Mouse (Mus musculus) urinary bladder, postnatal 4 days (tissue): ENCODE results near the gene Olfr38.
A peak's percentile ranks its signal among the peaks of the same experiment; 100 is the strongest.

Experiments
- DNase-seq, 2 experiments: peaks; one replicate each; pipeline ENCODE4 v3.0.0; 2021 to 2022; ENCODE audit warnings: low spot score in 2 of 2

Olfr38 gene

GRCm38 (mm10) chr6:42756104-42756503 lies at the start of gene Olfr38:
Gene Olfr38, plus strand, starts transcription at chr6:42756404.
- no peak for DNase-seq

DNA sequence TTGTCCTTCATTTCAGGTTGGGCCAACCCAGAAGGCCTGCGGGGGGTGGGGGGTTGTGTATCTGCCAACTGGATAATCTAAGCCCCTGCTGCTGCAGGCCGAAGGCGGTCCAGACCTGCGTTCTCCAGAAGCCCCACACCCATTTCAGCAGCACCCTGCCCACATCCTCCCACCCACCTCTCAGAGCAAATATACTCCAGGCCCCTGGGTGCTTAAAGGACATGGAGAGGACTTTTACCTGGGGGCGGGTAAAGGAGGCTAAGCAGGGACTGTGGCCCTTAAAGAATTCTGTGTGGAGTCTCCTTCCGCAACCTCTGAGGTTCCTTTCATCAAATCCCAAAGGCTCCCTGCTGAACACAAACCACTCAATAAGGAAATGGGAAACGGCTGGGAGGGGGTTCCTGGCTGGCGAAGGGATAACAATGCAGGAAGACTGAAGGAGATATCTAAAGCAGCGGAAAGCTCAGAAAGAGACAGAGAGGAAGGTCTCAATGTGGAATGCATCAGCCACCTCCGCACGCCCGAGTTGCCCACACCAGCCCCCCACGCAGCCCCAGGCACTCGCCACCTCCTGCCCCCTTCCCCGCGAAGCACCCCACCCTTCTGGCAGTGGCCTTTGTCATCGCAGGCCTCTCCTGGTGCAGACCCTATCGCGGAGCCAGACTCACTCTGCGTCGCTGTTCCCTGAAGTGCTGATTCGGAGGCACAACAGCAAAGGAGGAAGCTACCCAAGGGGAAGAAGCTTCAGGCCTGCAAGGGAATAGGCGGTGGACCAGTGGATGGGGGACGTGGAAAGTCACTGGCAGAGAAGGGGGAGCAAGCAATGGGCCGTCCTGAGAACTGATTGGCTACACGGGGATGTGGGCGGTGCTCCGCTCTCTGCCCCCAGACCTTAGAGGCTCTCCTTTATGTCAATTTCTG lies 46.7 kb upstream of the Olfr38 start, which contains the start of gene Tcaf1:
Tcaf1 (minus strand) TSS at position 798 of the 921 bp plus-strand sequence.
- DNase-seq, result peak; percentile 77 to 79

DNA sequence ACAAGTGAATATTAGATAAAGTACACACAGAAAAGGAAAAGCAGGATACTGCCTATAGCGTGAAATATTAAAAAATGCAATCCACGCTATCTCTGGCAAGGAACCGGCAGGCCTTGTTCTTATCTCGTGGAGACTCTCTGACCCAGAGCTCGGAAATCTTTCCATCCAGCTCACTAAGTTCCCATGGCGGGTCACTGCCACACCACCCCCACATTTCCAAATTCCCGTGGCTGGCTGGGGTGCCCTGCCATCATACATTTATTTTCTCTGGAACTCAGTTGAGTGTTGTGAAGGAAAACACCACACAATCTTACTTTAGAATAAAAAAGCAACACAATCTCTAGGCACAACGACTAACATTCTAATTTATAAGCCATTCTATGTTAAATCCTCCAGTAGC lies 41.5 kb upstream of the Olfr38 start:
- no peak for DNase-seq

DNA sequence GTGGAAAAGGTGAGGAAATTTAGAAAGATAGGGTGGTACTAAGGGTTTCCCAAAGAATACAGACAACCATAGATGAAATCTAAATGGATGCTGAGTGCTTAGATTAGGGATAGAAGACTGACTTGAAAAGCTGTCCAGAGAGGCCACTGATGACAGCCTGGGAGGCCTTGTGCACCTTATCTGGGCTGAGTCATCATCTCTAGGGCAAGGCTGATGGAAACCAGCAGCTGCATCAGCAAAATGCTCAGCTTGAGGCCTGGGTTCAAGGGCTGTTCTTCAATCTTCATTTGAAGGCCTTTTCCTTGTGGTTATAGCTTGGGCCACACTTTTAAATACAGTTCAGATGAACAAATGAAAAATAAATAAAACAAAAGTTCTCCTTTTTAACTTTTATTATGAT lies 38.2 kb upstream of the Olfr38 start:
- DNase-seq, result no peak

GRCm38 (mm10) chr6:42739071-42739470 lies 17.1 kb upstream of the Olfr38 start, which contains the start of gene Olfr453:
Gene Olfr453, plus strand, starts transcription at chr6:42739371.
- no peak for DNase-seq

DNA sequence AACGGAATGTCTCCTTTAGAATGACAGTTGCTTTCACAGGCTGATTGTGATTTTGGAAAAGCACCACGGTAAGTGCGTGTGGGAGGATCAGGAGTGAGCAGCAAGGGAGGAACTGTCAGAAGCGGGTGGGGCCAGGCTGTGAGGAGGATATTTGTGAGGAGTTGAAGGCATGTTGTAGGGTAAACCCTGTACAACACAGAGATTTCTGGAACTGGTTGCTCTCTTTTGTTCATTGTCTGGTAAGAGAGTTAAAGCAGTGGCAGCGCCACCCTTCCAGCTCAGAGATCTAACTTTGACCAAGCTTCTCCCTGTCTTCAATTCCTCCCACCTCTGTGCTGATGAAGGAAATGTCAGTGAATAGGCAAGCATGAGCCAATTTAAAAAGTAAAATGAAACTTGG lies 13.9 kb upstream of the Olfr38 start:
- DNase-seq, result no peak

- DNase-seq, result no peak
Measured at GRCm38 (mm10) chr6:42747846-42748245, 8.4 kb upstream of the Olfr38 start.

DNA sequence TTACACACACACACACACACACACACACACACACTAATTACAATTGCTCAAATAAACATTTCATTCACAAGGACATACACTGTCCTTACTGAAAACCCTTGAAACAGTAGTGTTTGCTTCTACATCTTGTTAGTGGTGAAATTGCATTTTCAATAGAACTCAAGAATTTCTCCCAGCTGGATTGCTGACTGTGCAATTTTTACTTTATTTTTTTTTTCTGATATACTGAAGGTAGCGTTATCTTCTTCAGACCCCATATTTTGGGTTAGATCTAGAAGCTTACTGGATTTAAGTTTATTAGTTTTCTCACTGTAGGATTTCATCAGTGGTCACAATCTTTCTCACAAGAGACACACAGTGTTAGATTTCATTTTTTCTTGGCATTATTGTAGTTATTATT lies 20.9 kb downstream of the Olfr38 start:
- DNase-seq, result no peak

GRCm38 (mm10) chr6:42784793-42785192 lies 28.6 kb downstream of the Olfr38 start, which contains the start of gene Olfr452:
Gene Olfr452, plus strand, starts transcription at chr6:42785093.
- DNase-seq, result no peak

GRCm38 (mm10) chr6:42790247-42790948 lies 34.2 kb downstream of the Olfr38 start:
- DNase-seq, result no peak

- DNase-seq, result no peak
Measured at GRCm38 (mm10) chr6:42790949-42791556, 34.8 kb downstream of the Olfr38 start.

DNA sequence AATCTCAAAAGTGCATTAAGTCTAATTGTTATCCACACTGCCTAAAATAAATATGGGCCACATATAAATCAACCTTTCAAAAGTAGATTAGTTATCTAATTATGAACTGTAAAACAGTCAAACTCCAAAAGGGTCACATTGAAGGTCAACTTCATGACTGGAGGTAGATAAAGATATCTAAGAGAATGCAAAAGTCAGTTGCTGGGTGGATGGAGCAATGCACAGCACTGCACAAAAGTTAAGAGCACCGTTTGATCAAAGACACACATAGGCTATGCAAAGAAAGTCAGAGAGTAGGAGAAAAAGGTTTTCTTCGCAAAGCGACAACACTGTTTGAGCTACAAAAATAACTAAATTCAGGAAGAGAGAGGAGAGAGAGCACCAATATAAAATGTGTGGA lies 38.8 kb downstream of the Olfr38 start:
- DNase-seq, result no peak

- no peak for DNase-seq
Measured at GRCm38 (mm10) chr6:42811639-42812038, 55.4 kb downstream of the Olfr38 start, which contains the start of gene Olfr450. Gene Olfr450, plus strand, starts transcription at chr6:42811939.
